Mouse (Mus musculus) thymus, adult 2 months (tissue): ENCODE measurements around the gene Ccpg1os. TPM values are rescaled to one million over a fixed set of nuclear protein-coding genes. Genes with fewer than 3 reads are reported as not detected.

Source experiments
- DNase-seq: peaks from one replicate; pipeline ENCODE4 v3.0.0; 2021
- H3K27ac ChIP-seq: fragments of 200-500 bp; 2 replicates; pipeline ENCODE4 v1.5.1; 2012; ENCODE audit warnings: low read length, control low read depth; ENCODE audit not compliant: control insufficient read depth, insufficient read depth
- H3K27me3 ChIP-seq: fragments of 200-500 bp; 2 replicates; pipeline ENCODE4 v1.6.1; 2012; ENCODE audit warnings: mild to moderate bottlenecking, low read length, moderate library complexity, mixed read lengths; ENCODE audit not compliant: control insufficient read depth, insufficient read depth
- H3K36me3 ChIP-seq: fragments of 200-500 bp; 2 replicates; pipeline ENCODE4 v1.6.1; 2012; ENCODE audit warnings: mild to moderate bottlenecking, low read length, moderate library complexity; ENCODE audit not compliant: control insufficient read depth, insufficient read depth
- H3K4me1 ChIP-seq: fragments of 200-500 bp; replicated peaks from 2 replicates; pipeline ENCODE4 v1.6.1; 2012; ENCODE audit warnings: low read length; ENCODE audit not compliant: control insufficient read depth, insufficient read depth
- H3K4me3 ChIP-seq: fragments of 200-500 bp; 2 replicates; pipeline ENCODE4 v1.5.1; 2012; ENCODE audit warnings: mild to moderate bottlenecking, low read length, control low read depth, moderate library complexity; ENCODE audit not compliant: control insufficient read depth, insufficient read depth
- CTCF ChIP-seq: fragments of 200-500 bp; IDR thresholded peaks from 2 replicates; pipeline ENCODE4 v1.5.1; 2012; ENCODE audit warnings: mild to moderate bottlenecking, control low read depth, low read length, moderate library complexity, borderline replicate concordance; ENCODE audit not compliant: control insufficient read depth, poor library complexity, insufficient read depth; ENCODE audit errors: extremely low read depth
- POLR2A ChIP-seq: fragments of 200-500 bp; IDR thresholded peaks from 2 replicates; pipeline ENCODE4 v1.6.1; 2012; ENCODE audit warnings: mild to moderate bottlenecking, low read length, control low read depth, moderate library complexity; ENCODE audit not compliant: control insufficient read depth, poor library complexity, insufficient read depth; ENCODE audit errors: extremely low read depth
- WGBS: fragments of 180-500 bp; shearing (Covaris S2); methylation state at CpG from one replicate; pipeline ENCODE4 v1.1.7; 2018; 5-methylcytosine and 5-hydroxymethylcytosine counted together
- polyA plus RNA-seq: library from polyadenylated mRNA; depleted of rRNA; stranded (reverse); fragments of >200 nt; gene quantifications from 2 replicates; pipeline ENCODE4 v1.2.3, GENCODE M21; 2012; rRNA removed

Gene Ccpg1os
- polyA plus RNA-seq, 1 experiment: 5.5 TPM

DNA sequence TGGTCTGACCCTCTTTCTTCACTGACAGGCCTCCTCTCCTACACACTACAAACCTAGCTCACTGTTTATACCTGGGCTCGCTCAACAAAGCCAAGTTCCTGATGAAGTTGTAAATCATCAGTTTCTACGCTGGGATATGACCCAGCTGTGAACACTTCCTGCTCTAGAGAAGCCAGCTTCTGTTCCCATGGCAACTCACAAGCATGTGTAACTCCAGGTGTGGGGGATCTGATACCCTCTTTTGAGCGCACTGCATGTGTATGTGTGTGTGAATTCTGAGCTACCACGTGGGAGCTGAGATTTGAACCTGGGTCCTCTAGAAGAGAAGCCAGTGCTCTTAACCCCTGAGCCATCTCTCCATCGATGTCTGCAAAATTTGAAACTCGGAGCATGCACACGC is 35.6 kb downstream of the Ccpg1os start:
- TF ChIP-seq POLR2A (no peak), CTCF (no peak)
- H3K27ac ChIP-seq: no peak overlapping the region
- H3K36me3 ChIP-seq: no peaks in the 10 kb centered on the region
- no peak overlapping the region for H3K4me3 ChIP-seq
- H3K4me1 ChIP-seq: no peaks in the 10 kb centered on the region
- 44% methylated on average over 7 of the region's 7 CpGs for WGBS
- DNase-seq: no peak
- H3K27me3 ChIP-seq: no peaks in the 10 kb centered on the region

- Histone ChIP-seq H3K27me3 (no peaks in the 10 kb centered on the region), H3K4me3 (no peak overlapping the region), H3K27ac (no peak overlapping the region), H3K4me1 (no peaks in the 10 kb centered on the region), H3K36me3 (no peaks in the 10 kb centered on the region)
- 100% methylated on average over 1 of the region's 1 CpGs for WGBS
- TF ChIP-seq CTCF: no peak
- TF ChIP-seq POLR2A: no peak
- DNase-seq: no peak
Measured at GRCm38 (mm10) chr9:72947010-72947409, 38.2 kb downstream of the Ccpg1os start.

- H3K27ac ChIP-seq: no peak overlapping the region
- no peaks in the 10 kb centered on the region for H3K4me1 ChIP-seq
- no peaks in the 10 kb centered on the region for H3K36me3 ChIP-seq
- no peaks in the 10 kb centered on the region for H3K27me3 ChIP-seq
- no peak overlapping the region for H3K4me3 ChIP-seq
- TF ChIP-seq CTCF (no peak), POLR2A (no peak)
- DNase-seq: no peak
- 95% methylated on average over 13 of the region's 13 CpGs for WGBS
Measured at GRCm38 (mm10) chr9:72944286-72944685, 40.9 kb downstream of the Ccpg1os start.

DNA sequence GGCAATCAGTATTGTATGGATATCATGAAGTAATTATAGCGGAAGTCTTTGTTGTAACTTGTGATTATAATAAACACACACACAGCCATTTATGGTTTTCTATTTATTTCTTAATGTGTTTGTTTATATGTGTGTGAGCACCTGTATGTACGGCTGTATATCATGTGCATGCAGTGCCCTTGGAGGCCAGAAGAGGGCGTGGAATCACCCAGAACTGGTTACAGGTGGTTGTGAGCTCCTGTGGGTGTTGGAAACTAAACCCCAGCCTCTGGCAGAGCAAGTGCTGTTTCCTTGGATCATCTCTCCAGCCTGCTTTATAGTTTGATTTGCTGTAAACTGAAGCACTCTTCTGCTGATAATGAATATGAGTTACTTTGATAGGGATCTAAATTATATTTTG is 41.8 kb downstream of the Ccpg1os start:
- WGBS: 81% methylated on average over 3 of the region's 3 CpGs
- Histone ChIP-seq H3K36me3 (no peaks in the 10 kb centered on the region), H3K27me3 (no peaks in the 10 kb centered on the region), H3K27ac (no peak overlapping the region), H3K4me1 (no peaks in the 10 kb centered on the region), H3K4me3 (no peak overlapping the region)
- TF ChIP-seq CTCF (no peak), POLR2A (no peak)
- DNase-seq: no peak

GRCm38 (mm10) chr9:72936301-72936700 is 48.9 kb downstream of the Ccpg1os start:
- DNase-seq: no peak
- TF ChIP-seq CTCF: no peak
- no peak for TF ChIP-seq POLR2A
- Histone ChIP-seq H3K36me3 (no peaks in the 10 kb centered on the region), H3K4me3 (no peak overlapping the region), H3K4me1 (no peaks in the 10 kb centered on the region), H3K27me3 (no peaks in the 10 kb centered on the region), H3K27ac (no peak overlapping the region)
- 90% methylated on average over 2 of the region's 2 CpGs for WGBS

DNA sequence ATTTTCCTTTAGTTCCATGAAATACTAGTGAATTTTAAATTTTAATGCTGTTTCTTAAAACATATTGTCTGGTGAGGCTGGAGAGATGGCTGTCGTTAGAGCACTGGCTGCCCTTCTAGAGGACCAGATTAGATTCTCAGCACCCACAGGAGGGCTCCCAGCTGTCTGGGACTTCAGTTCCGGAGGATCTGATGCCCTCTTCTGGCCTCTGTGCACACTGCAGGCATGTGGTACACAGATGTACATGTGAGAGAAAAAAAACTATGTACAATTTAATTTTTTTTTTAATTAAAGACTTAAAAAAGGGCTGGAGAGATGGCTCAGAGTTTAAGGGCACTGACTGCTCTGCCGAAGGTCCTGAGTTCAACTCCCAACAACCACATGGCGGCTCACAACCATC is 49.9 kb downstream of the Ccpg1os start:
- DNase-seq: no peak
- no peak for TF ChIP-seq CTCF
- no peak for TF ChIP-seq POLR2A
- WGBS: 95% methylated on average over 4 of the region's 4 CpGs
- Histone ChIP-seq H3K36me3 (no peaks in the 10 kb centered on the region), H3K4me1 (no peaks in the 10 kb centered on the region), H3K27ac (no peak overlapping the region), H3K27me3 (no peaks in the 10 kb centered on the region), H3K4me3 (no peak overlapping the region)

- 86% methylated on average over 13 of the region's 13 CpGs for WGBS
- no peak overlapping the region for H3K27ac ChIP-seq
- H3K4me1 ChIP-seq: no peaks in the 10 kb centered on the region
- TF ChIP-seq POLR2A: no peak
- no peak for TF ChIP-seq CTCF
- no peaks in the 10 kb centered on the region for H3K36me3 ChIP-seq
- no peak overlapping the region for H3K4me3 ChIP-seq
- no peak for DNase-seq
- H3K27me3 ChIP-seq: peaks cover 3% of the 10 kb centered on the region
Measured at GRCm38 (mm10) chr9:72931166-72931790, 53.9 kb downstream of the Ccpg1os start.

Other genes starting within 250 kb of the Ccpg1os start
- gene Prtg, start 178.5 kb downstream of the Ccpg1os start, polyA plus RNA-seq: 0.06 and 0.07 TPM in 2 replicates
- gene Pygo1, start 59.7 kb downstream of the Ccpg1os start, polyA plus RNA-seq: 0.27 and 0.38 TPM in 2 replicates
- 0.19 and 0.29 TPM in 2 replicates for gene Dyx1c1, start 26.6 kb downstream of the Ccpg1os start, polyA plus RNA-seq
- not detected in 2 replicates for gene Gm44503, start 26.5 kb downstream of the Ccpg1os start, polyA plus RNA-seq
- 11.6 and 12.3 TPM in 2 replicates for gene Ccpg1, start within 50 bp of the Ccpg1os start, polyA plus RNA-seq
- gene Pigb, start 55.0 kb upstream of the Ccpg1os start, polyA plus RNA-seq: 8.2 and 11.7 TPM in 2 replicates
- 21.1 and 22.4 TPM in 2 replicates for gene Rab27a, start 59.5 kb upstream of the Ccpg1os start, polyA plus RNA-seq
- 2.2 and 2.3 TPM in 2 replicates for gene Khdc3, start 116.5 kb upstream of the Ccpg1os start, polyA plus RNA-seq
- not detected in 2 replicates for gene Gm20509, start 117.1 kb upstream of the Ccpg1os start, polyA plus RNA-seq
- gene Rsl24d1, start 128.0 kb upstream of the Ccpg1os start, polyA plus RNA-seq: 25.8 and 26.3 TPM in 2 replicates